Mouse (Mus musculus) limb, embryonic 14.5 days (tissue): ENCODE measurements around the gene Olfr876. TPM values are rescaled to one million over a fixed set of nuclear protein-coding genes. Genes with fewer than 3 reads are reported as not detected.

Source experiments
- ATAC-seq: fragments of 200-750 bp; cut with Nextera tagmentation; 2 replicates; pipeline ENCODE4 v1.8.0; 2017; ENCODE audit warnings: low read depth, moderate number of reproducible peaks, moderate TSS enrichment; ENCODE audit not compliant: low FRiP score
- DNase-seq: peaks from one replicate; pipeline ENCODE4 v3.0.0-alpha.2; 2015; ENCODE audit warnings: low spot score
- H3K27ac ChIP-seq: fragments of 300-500 bp; sonication (generic); replicated peaks from 2 replicates; pipeline ENCODE4 v1.5.1; 2014; ENCODE audit warnings: low read depth, mild to moderate bottlenecking, low read length, moderate library complexity, mixed read lengths
- H3K27me3 ChIP-seq: fragments of 300-500 bp; sonication (generic); 2 replicates; pipeline ENCODE4 v1.6.1; 2014; ENCODE audit warnings: low read length, mixed read lengths; ENCODE audit not compliant: control insufficient read depth, insufficient read depth
- H3K36me3 ChIP-seq: fragments of 300-500 bp; sonication (generic); 2 replicates; pipeline ENCODE4 v1.6.1; 2014; ENCODE audit warnings: mild to moderate bottlenecking, low read length, moderate library complexity, mixed read lengths; ENCODE audit not compliant: control insufficient read depth, insufficient read depth
- H3K4me1 ChIP-seq: fragments of 300-500 bp; sonication (generic); 2 replicates; pipeline ENCODE4 v1.6.1; 2014; ENCODE audit warnings: antibody characterized with exemption, low read length, mixed read lengths; ENCODE audit not compliant: control insufficient read depth, insufficient read depth
- H3K4me2 ChIP-seq: fragments of 300-500 bp; sonication (generic); replicated peaks from 2 replicates; pipeline ENCODE4 v1.6.1; 2014; ENCODE audit warnings: low read depth, mild to moderate bottlenecking, low read length, moderate library complexity; ENCODE audit not compliant: severe bottlenecking
- H3K4me3 ChIP-seq: fragments of 300-500 bp; sonication (generic); replicated peaks from 2 replicates; pipeline ENCODE4 v1.5.1; 2014; ENCODE audit warnings: low read length
- H3K9ac ChIP-seq: fragments of 300-500 bp; sonication (generic); 2 replicates; pipeline ENCODE4 v1.6.1; 2014; ENCODE audit warnings: mild to moderate bottlenecking, low read depth, low read length, moderate library complexity; ENCODE audit not compliant: severe bottlenecking
- H3K9me3 ChIP-seq: fragments of 300-500 bp; sonication (generic); 2 replicates; pipeline ENCODE4 v1.6.1; 2016; ENCODE audit warnings: low read length; ENCODE audit not compliant: control insufficient read depth
- POLR2A ChIP-seq: fragments of 200-500 bp; IDR thresholded peaks from 2 replicates; pipeline ENCODE4 v1.8.0; 2012; ENCODE audit warnings: inconsistent platforms, mild to moderate bottlenecking, moderate library complexity, borderline replicate concordance; ENCODE audit not compliant: insufficient read depth, insufficient read length; ENCODE audit errors: extremely low read depth
- WGBS: fragments of 180-500 bp; shearing (Covaris S2); extraction: QIAGEN DNeasy Blood & Tissue Kit; methylation state at CpG from one replicate; pipeline ENCODE4 v1.1.7; 2014; 5-methylcytosine and 5-hydroxymethylcytosine counted together
- polyA plus RNA-seq, 2 experiments: library from polyadenylated mRNA; depleted of rRNA in 1 of 2; stranded (reverse) in 1 of 2; unstranded in 1 of 2; fragments of >200 nt; fragmentation: Nextera tagmentation in 1 of 2; extraction: Ambion mirVana in 1 of 2; gene quantifications; 2 replicates each; pipeline versions ENCODE4 v1.2.1 to v1.2.3; 2012 to 2014

The Olfr876 gene
- polyA plus RNA-seq, 2 experiments: not detected

DNA sequence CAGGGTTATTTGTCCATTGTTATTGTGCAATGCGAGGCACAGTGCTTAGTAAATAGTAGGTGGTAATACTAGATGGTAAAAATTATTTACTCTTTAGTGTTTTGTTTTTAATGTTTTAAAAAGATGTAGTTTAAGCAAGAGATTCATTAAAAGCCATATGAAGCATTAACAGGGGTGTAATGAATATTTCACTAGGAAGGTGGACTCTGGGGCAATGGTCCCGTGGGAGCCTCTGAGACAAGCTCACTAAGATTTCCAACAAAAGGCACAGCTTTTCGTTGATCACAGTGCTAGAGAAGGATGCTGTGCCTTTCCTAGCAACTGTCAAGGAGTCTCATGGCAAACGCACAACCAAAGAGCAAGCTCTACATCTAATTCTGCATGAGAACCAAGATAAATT, 51.1 kb downstream of the Olfr876 start, which contains the start of gene Olfr877:
Olfr877 (plus strand) TSS at position 301 of the 400 bp plus-strand sequence.
- no peak for TF ChIP-seq POLR2A

More for the DNA sequence above, 51.1 kb downstream of the Olfr876 start, which contains the start of gene Olfr877:
- Histone ChIP-seq H3K36me3 (no peaks in the 10 kb centered on the region), H3K4me2 (no peak within 1 kb of the TSS), H3K4me3 (no peak within 1 kb of the TSS), H3K9me3 (no peaks in the 10 kb centered on the region), H3K27ac (no peak within 1 kb of the TSS), H3K27me3 (no peaks in the 10 kb centered on the region), H3K4me1 (no peaks in the 10 kb centered on the region), H3K9ac (no peak within 1 kb of the TSS)
- WGBS: 73% methylated on average over 4 of the region's 4 CpGs
- ATAC-seq (no peak), DNase-seq (no peak)

Other genes starting within 250 kb of the Olfr876 start
- gene Siae, start 247.3 kb upstream of the Olfr876 start, polyA plus RNA-seq (2012; rRNA removed): 7.8 and 8.1 TPM in 2 replicates
- gene Siae, start 247.3 kb upstream of the Olfr876 start, polyA plus RNA-seq (2014; fragmentation: Nextera tagmentation; extraction: Ambion mirVana): 9.4 and 12.0 TPM in 2 replicates
- gene Spa17, start 189.3 kb upstream of the Olfr876 start, polyA plus RNA-seq (2012; rRNA removed): 1.8 and 2.5 TPM in 2 replicates
- 3.1 and 4.1 TPM in 2 replicates for gene Spa17, start 189.3 kb upstream of the Olfr876 start, polyA plus RNA-seq (2014; fragmentation: Nextera tagmentation; extraction: Ambion mirVana)
- 110 and 122 TPM in 2 replicates for gene Tbrg1, start 145.7 kb upstream of the Olfr876 start, polyA plus RNA-seq (2012; rRNA removed)
- 208 and 211 TPM in 2 replicates for gene Tbrg1, start 145.7 kb upstream of the Olfr876 start, polyA plus RNA-seq (2014; fragmentation: Nextera tagmentation; extraction: Ambion mirVana)
- 37.4 and 51.1 TPM in 2 replicates for gene Panx3, start 133.8 kb upstream of the Olfr876 start, polyA plus RNA-seq (2012; rRNA removed)
- 13.7 and 15.9 TPM in 2 replicates for gene Panx3, start 133.8 kb upstream of the Olfr876 start, polyA plus RNA-seq (2014; fragmentation: Nextera tagmentation; extraction: Ambion mirVana)
- not detected in 2 replicates for gene Olfr160, start 86.8 kb upstream of the Olfr876 start, polyA plus RNA-seq (2012; rRNA removed)
- gene Olfr160, start 86.8 kb upstream of the Olfr876 start, polyA plus RNA-seq (2014; fragmentation: Nextera tagmentation; extraction: Ambion mirVana): not detected in 2 replicates
- gene Olfr874, start 57.9 kb upstream of the Olfr876 start, polyA plus RNA-seq (2012; rRNA removed): 0.15 and 0.24 TPM in 2 replicates
- not detected in 2 replicates for gene Olfr874, start 57.9 kb upstream of the Olfr876 start, polyA plus RNA-seq (2014; fragmentation: Nextera tagmentation; extraction: Ambion mirVana)
- 0.14 and 0.27 TPM in 2 replicates for gene Olfr875, start 31.2 kb upstream of the Olfr876 start, polyA plus RNA-seq (2012; rRNA removed)
- not detected in 2 replicates for gene Olfr875, start 31.2 kb upstream of the Olfr876 start, polyA plus RNA-seq (2014; fragmentation: Nextera tagmentation; extraction: Ambion mirVana)
- gene Olfr877, start 51.2 kb downstream of the Olfr876 start, polyA plus RNA-seq (2012; rRNA removed): not detected in 2 replicates
- gene Olfr877, start 51.2 kb downstream of the Olfr876 start, polyA plus RNA-seq (2014; fragmentation: Nextera tagmentation; extraction: Ambion mirVana): not detected in 2 replicates
- gene Olfr145, start 93.7 kb downstream of the Olfr876 start, polyA plus RNA-seq (2012; rRNA removed): not detected in 2 replicates
- not detected in 2 replicates for gene Olfr145, start 93.7 kb downstream of the Olfr876 start, polyA plus RNA-seq (2014; fragmentation: Nextera tagmentation; extraction: Ambion mirVana)
- gene Olfr878, start 114.8 kb downstream of the Olfr876 start, polyA plus RNA-seq (2012; rRNA removed): not detected in 2 replicates
- not detected in 2 replicates for gene Olfr878, start 114.8 kb downstream of the Olfr876 start, polyA plus RNA-seq (2014; fragmentation: Nextera tagmentation; extraction: Ambion mirVana)
- gene Olfr881, start 188.8 kb downstream of the Olfr876 start, polyA plus RNA-seq (2012; rRNA removed): not detected in 2 replicates
- not detected in 2 replicates for gene Olfr881, start 188.8 kb downstream of the Olfr876 start, polyA plus RNA-seq (2014; fragmentation: Nextera tagmentation; extraction: Ambion mirVana)
- gene Olfr883, start 222.8 kb downstream of the Olfr876 start, polyA plus RNA-seq (2012; rRNA removed): not detected in 2 replicates
- not detected in 2 replicates for gene Olfr883, start 222.8 kb downstream of the Olfr876 start, polyA plus RNA-seq (2014; fragmentation: Nextera tagmentation; extraction: Ambion mirVana)
- not detected in 2 replicates for gene Olfr884, start 243.5 kb downstream of the Olfr876 start, polyA plus RNA-seq (2012; rRNA removed)
- gene Olfr884, start 243.5 kb downstream of the Olfr876 start, polyA plus RNA-seq (2014; fragmentation: Nextera tagmentation; extraction: Ambion mirVana): not detected in 2 replicates